Mouse (Mus musculus) urinary bladder, postnatal 4 days (tissue): Measurements from ENCODE around the gene Gm21833.
"Not testable (repeated sequence)": the region's sequence is repeated elsewhere in the genome, so short reads cannot be mapped to it uniquely, and the experiment has no call there.

ENCODE experiments used
- DNase-seq, 2 experiments: peaks; one replicate each; pipeline ENCODE4 v3.0.0; 2021 to 2022; ENCODE audit warnings: low spot score in 2 of 2

Gm21833 gene

GRCm38 (mm10) chr16:82828082-82828481 is at the start of gene Gm21833:
Gene Gm21833 (plus strand): TSS chr16:82828382.
- DNase-seq, result not testable (repeated sequence)

- no peak for DNase-seq
Observed at GRCm38 (mm10) chr16:82789521-82789920, 38.7 kb upstream of the Gm21833 start.

GRCm38 (mm10) chr16:82796489-82796888 is 31.7 kb upstream of the Gm21833 start:
- DNase-seq, result no peak

GRCm38 (mm10) chr16:82815255-82815654 is 12.9 kb upstream of the Gm21833 start:
- DNase-seq, result no peak

GRCm38 (mm10) chr16:82816615-82817014 is 11.6 kb upstream of the Gm21833 start:
- no peak for DNase-seq

- no peak for DNase-seq
Observed at GRCm38 (mm10) chr16:82855752-82856151, 27.6 kb downstream of the Gm21833 start.

- no peak for DNase-seq
Observed at GRCm38 (mm10) chr16:82864590-82864989, 36.4 kb downstream of the Gm21833 start.
